Mouse (Mus musculus) heart, adult 2 months (tissue): ENCODE results near the gene Cnot10. TPM values are rescaled to one million over a fixed set of nuclear protein-coding genes. Genes with fewer than 3 reads are reported as not detected.

ENCODE experiments used
- DNase-seq, 2 experiments: peaks; one replicate each; pipeline ENCODE4 v3.0.0; 2021
- H3K27ac ChIP-seq: fragments of 200-600 bp; 2 replicates; pipeline ENCODE4 v1.8.1; 2022
- H3K27me3 ChIP-seq: fragments of 200-500 bp; 2 replicates; pipeline ENCODE4 v1.6.1; 2012; ENCODE audit warnings: mild to moderate bottlenecking, low read length, inconsistent platforms, mixed read lengths; ENCODE audit not compliant: control insufficient read depth, insufficient read depth
- H3K36me3 ChIP-seq: fragments of 200-500 bp; 2 replicates; pipeline ENCODE4 v1.6.1; 2012; ENCODE audit warnings: low read length, inconsistent platforms; ENCODE audit not compliant: control insufficient read depth, insufficient read depth
- H3K4me1 ChIP-seq: fragments of 200-500 bp; 2 replicates; pipeline ENCODE4 v1.6.1; 2011; ENCODE audit warnings: low read length; ENCODE audit not compliant: control insufficient read depth, insufficient read depth
- H3K4me3 ChIP-seq: fragments of 200-600 bp; 2 replicates; pipeline ENCODE4 v1.8.1; 2022
- H3K79me2 ChIP-seq: fragments of 200-500 bp; replicated peaks from 2 replicates; pipeline ENCODE4 v1.6.1; 2012; ENCODE audit warnings: mild to moderate bottlenecking, inconsistent platforms, low read length, moderate library complexity, mixed read lengths; ENCODE audit not compliant: control insufficient read depth, insufficient read depth
- H3K9ac ChIP-seq: fragments of 200-500 bp; 2 replicates; pipeline ENCODE4 v1.6.1; 2012; ENCODE audit warnings: low read depth, mild to moderate bottlenecking, control low read depth, inconsistent platforms, low read length, mixed read lengths
- CTCF ChIP-seq: fragments of 200-600 bp; IDR thresholded peaks from 2 replicates; pipeline ENCODE4 v1.8.1; 2022; ENCODE audit warnings: antibody characterized with exemption, mild to moderate bottlenecking, moderate library complexity
- EP300 ChIP-seq: fragments of 200-500 bp; IDR thresholded peaks from 2 replicates; pipeline ENCODE4 v1.6.1; 2011; ENCODE audit warnings: low read depth, low read length, control low read depth; ENCODE audit not compliant: insufficient read depth
- POLR2A ChIP-seq: fragments of 200-500 bp; IDR thresholded peaks from 2 replicates; pipeline ENCODE4 v1.6.1; 2011; ENCODE audit warnings: mild to moderate bottlenecking, low read depth, low read length, control low read depth; ENCODE audit not compliant: insufficient read depth
- WGBS: fragments of 180-500 bp; shearing (Covaris S2); methylation state at CpG from one replicate; pipeline ENCODE4 v1.1.7; 2018; 5-methylcytosine and 5-hydroxymethylcytosine counted together
- intact Hi-C: fragments of 180-260 bp; cut with DNase I; formaldehyde crosslinking; loops from one replicate; pipeline ENCODE4 v1.15.1; 2025
- polyA plus RNA-seq: library from polyadenylated mRNA; depleted of rRNA; stranded (reverse); fragments of >200 nt; gene quantifications from 2 replicates; pipeline ENCODE4 v1.2.3, GENCODE M21; 2012
- total RNA-seq, 2 experiments: library from RNA; stranded (reverse); gene quantifications; 2 replicates each; pipeline ENCODE4 v1.2.3; 2021

Cnot10 gene
- total and polyA plus RNA-seq, 3 experiments = 16.8 to 23.5 (median 22.5) TPM

DNA sequence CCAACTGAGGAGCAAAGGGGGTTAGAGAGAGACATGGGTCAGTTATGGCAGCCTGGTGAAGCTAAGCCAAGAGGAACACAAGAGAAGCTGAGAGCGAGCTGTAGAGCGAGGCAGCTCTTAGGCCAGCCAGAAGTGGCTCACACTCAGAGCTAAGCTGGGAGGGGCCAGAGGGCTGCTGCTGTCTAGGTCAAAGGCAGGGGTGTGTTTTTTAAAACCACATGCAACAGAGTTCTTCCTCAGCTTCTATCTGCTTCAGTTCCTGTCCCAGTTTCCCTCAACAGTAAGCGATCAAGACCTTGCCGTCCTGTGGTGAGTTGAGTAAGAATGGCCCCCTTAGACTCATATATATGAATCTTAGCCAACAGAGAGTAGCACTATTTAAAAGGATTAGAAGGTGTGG is 27.0 kb downstream of the Cnot10 start:
- DNase-seq = no peak
- TF ChIP-seq EP300 (no peak), CTCF (no peak), POLR2A (no peak)
- Histone ChIP-seq H3K4me3 (no peak overlapping the region), H3K79me2 (no peaks in the 10 kb centered on the region), H3K36me3 (no peaks in the 10 kb centered on the region), H3K9ac (no peak overlapping the region), H3K27ac (no peak overlapping the region), H3K4me1 (no peaks in the 10 kb centered on the region), H3K27me3 (no peaks in the 10 kb centered on the region)
- 91% methylated on average over 4 of the region's 4 CpGs for WGBS
- intact Hi-C loops = no loop called here

DNA sequence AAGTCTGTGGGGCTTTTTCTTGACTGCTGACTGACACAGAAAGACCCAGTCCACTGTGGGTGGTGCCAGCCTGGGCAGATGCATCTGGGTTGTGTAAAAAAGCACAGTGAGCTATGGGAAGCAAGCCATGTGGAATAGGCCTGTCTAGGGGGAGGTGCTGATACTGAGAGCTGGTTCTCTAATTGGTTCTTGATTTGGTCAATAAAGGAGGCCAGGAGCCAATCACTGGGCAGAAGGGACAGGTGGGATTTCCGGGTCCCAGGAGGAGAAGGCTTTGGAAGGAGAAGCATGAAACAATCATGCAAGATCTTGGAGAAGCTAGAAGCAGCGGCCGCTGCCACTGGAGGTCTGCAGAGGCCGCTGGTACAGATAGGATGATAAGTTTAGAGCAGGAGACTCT is 27.4 kb downstream of the Cnot10 start:
- H3K4me3 ChIP-seq = no peak overlapping the region
- DNase-seq = no peak
- WGBS = 85% methylated on average over 4 of the region's 4 CpGs
- H3K27ac ChIP-seq = no peak overlapping the region
- no peak for TF ChIP-seq EP300
- TF ChIP-seq CTCF = no peak
- TF ChIP-seq POLR2A = no peak
- intact Hi-C loops = no loop called here
- no peak overlapping the region for H3K9ac ChIP-seq
- H3K4me1 ChIP-seq = no peaks in the 10 kb centered on the region
- H3K79me2 ChIP-seq = no peaks in the 10 kb centered on the region
- no peaks in the 10 kb centered on the region for H3K27me3 ChIP-seq
- H3K36me3 ChIP-seq = no peaks in the 10 kb centered on the region

DNA sequence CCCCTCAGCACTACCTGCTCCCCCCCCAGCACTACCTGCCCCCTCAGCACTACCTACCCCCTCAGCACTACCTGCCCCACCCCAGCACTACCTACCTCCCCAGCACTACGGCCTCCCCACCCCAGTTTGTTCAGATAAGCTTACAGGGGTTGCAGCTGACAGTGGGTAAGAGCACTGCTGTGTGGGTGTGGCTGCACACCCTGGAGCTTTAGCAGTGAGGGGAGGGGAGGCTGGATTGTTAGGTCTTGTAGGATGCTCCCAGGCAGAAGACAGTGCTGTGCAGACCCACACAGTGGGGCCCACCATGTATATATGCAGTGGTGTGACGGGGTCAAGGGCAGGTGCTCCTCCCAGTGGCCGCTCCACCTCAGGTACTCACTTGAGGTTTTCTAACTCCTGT is 29.7 kb downstream of the Cnot10 start:
- H3K27ac ChIP-seq = no peak overlapping the region
- no peak for DNase-seq
- H3K79me2 ChIP-seq = no peaks in the 10 kb centered on the region
- no peaks in the 10 kb centered on the region; the same call in 1 of the 2 replicates for H3K4me1 ChIP-seq
- no peak overlapping the region for H3K9ac ChIP-seq
- 98% methylated on average over 3 of the region's 3 CpGs for WGBS
- no peaks in the 10 kb centered on the region for H3K27me3 ChIP-seq
- intact Hi-C loops = no loop called here
- no peaks in the 10 kb centered on the region for H3K36me3 ChIP-seq
- H3K4me3 ChIP-seq = no peak overlapping the region
- no peak for TF ChIP-seq POLR2A
- no peak for TF ChIP-seq CTCF
- no peak for TF ChIP-seq EP300

DNA sequence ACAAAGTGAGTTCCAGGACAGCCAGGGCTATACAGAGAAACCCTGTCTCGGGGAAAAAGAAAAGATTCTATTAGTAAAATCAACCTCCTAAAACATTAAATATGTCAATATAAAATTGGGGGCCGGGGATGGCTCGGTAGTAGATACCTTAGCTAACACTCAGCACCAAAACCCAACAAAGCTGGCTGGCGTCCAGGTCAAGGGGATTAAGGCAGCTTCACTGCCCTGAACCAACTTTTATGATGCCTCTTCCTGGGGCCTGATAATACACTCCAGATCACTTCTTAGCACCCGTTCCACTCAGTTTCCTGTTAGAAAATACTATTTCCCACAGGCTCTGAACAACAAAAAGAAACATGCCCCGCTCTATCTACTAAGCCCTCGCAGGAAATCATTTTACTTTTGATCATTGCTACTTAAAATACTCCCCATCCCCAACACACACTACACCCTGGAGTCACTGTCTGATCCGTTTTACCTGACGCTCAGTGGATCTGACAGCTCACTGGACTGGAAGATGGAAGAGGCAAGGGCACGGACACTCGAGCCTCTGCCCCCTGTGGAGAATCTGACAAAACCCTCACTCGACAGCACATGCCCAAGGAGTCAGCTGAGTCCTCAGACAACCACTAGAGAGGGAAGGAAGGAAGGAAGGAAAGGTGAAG is 36.0 kb downstream of the Cnot10 start:
- Histone ChIP-seq H3K27ac (no peak overlapping the region), H3K36me3 (no peaks in the 10 kb centered on the region), H3K79me2 (no peaks in the 10 kb centered on the region), H3K4me1 (no peaks in the 10 kb centered on the region; the same call in 1 of the 2 replicates), H3K27me3 (no peaks in the 10 kb centered on the region), H3K9ac (no peak overlapping the region), H3K4me3 (no peak overlapping the region)
- no peak for TF ChIP-seq EP300
- TF ChIP-seq POLR2A = no peak
- TF ChIP-seq CTCF = no peak
- no peak for DNase-seq
- intact Hi-C loops = no loop called here
- WGBS = 64% methylated on average over 12 of the region's 12 CpGs

DNA sequence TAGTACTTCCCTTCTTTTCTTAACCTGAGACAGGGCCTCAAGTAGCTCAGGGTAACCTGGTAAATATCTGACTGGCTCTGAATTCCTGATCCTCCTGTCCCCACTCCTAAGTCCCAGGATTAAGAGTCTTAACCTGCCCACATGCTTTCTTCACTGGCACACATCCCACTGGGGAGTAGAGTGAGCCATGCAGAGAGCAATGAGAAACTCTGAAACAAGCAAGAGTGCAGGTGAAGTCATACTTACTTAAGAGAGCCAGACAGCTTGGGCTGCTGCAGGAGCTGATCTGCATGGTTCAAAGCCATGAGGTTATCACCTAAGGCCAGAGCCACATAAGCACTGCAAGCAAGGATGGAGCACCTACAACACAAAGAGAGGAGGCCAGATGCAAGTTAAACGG is 38.9 kb downstream of the Cnot10 start:
- intact Hi-C loops = no loop called here
- 66% methylated on average over 1 of the region's 1 CpGs for WGBS
- TF ChIP-seq EP300 (no peak), CTCF (no peak), POLR2A (no peak)
- no peak for DNase-seq
- Histone ChIP-seq H3K4me1 (no peaks in the 10 kb centered on the region; the same call in 1 of the 2 replicates), H3K4me3 (no peak overlapping the region), H3K27ac (no peak overlapping the region), H3K27me3 (no peaks in the 10 kb centered on the region), H3K36me3 (no peaks in the 10 kb centered on the region), H3K79me2 (no peaks in the 10 kb centered on the region), H3K9ac (no peak overlapping the region)

DNA sequence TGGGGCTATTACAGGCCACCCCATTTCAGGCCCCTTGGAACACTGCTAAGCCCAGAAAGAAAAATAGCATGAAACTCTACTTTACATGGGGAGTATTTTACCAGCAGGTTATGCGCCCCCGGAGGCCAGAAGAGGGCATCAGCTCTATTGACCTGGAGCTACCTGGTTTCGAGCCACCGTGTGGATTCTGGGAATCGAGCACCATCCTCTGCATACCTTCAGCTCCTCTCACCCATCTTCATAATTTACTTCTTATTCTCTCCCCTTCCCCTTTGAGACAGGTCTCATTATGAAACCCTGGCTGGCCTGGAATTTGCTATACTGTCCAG is 55.0 kb downstream of the Cnot10 start:
- Histone ChIP-seq H3K4me3 (no peak overlapping the region), H3K79me2 (no peaks in the 10 kb centered on the region), H3K36me3 (no peaks in the 10 kb centered on the region), H3K4me1 (peaks cover 2% of the 10 kb centered on the region; the same call in 1 of the 2 replicates), H3K9ac (no peak overlapping the region), H3K27me3 (no peaks in the 10 kb centered on the region), H3K27ac (no peak overlapping the region)
- no peak for DNase-seq
- intact Hi-C loops = loop anchor here (10.0 kb wide), 1 partner anchor 170 kb away; no protein-coding TSS in a partner anchor
- TF ChIP-seq EP300 (no peak), CTCF (peak; percentile 26), POLR2A (no peak)
- WGBS = 78% methylated on average over 5 of the region's 5 CpGs
